Mouse (Mus musculus) embryo, embryonic 11 days (tissue): ENCODE measurements at regions not wholly inside any gene's neighbourhood (a gene's known extent, or its start where the extent isn't known, plus 50 kb on each side); places are given as distances from the start of the nearest gene placed in this dataset.

Experiments
- DNase-seq: peaks from one replicate; pipeline ENCODE4 v3.0.0-alpha.2; 2015

DNA sequence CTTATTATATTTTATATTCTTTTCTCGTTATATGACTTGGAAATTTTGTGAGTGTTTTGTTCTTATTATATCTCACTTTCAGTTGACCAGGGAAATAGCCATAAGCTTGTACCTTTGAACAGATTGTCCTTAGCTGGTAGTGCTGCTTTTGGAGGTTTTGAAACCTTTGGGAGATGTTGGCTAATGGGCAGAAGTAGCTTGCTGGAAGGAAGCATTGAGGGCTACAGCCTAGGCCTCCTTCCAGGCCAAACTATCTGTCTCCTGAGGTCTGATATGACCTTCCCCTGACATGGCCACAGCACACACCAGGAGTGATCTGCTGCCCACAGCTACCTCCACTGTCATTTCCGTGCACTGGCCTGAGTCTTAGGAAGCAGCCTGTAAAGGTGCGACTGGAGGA lies 56.8 kb downstream of the Cdkn2c start:
- no peak for DNase-seq

DNA sequence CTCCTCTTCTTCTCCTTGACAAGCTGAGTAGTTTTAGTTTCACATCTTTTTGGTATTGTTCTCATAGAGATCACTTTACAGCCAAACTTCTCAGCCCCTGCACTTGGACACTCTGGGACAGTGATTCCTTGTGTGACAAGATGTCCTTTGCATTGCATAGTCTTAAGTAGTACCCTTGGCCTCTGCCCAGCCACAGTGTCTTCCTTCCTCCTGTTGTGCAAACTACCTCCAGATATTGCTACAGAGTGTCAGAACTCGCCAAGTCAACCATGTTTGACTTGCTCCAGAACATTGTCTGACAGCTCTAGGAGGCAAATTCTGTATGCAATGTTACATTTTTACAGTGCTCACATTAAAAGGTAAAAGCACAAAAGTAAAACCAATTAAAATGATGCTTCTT lies 57.2 kb downstream of the Cdkn2c start:
- no peak for DNase-seq

DNA sequence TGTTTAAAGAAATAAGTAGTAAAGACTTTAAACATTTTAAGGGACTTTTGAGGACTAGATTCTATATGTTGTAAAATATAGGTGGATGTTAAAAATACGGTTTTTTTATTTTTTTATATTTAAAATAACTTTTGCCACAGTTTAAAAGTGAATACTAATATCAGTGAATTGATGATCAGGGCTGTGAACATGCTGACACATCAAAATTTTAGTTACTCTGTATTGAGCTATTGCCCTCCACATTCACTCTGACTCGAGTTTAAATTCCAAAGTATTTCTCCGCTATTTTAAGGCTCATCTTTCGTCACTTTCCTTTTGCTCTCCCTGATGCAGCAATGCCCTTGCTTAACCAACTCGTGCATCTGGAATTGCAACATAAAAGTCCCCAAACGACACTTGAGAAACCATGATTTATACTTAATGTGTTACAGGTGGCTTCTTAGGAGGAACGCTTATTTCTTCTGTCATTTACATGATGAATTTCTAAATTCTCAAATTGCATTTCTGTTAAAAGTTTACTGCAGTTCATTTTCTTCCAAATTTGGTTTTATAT lies 58.7 kb upstream of the 4930522H14Rik start:
- DNase-seq: peak; percentile 23

DNA sequence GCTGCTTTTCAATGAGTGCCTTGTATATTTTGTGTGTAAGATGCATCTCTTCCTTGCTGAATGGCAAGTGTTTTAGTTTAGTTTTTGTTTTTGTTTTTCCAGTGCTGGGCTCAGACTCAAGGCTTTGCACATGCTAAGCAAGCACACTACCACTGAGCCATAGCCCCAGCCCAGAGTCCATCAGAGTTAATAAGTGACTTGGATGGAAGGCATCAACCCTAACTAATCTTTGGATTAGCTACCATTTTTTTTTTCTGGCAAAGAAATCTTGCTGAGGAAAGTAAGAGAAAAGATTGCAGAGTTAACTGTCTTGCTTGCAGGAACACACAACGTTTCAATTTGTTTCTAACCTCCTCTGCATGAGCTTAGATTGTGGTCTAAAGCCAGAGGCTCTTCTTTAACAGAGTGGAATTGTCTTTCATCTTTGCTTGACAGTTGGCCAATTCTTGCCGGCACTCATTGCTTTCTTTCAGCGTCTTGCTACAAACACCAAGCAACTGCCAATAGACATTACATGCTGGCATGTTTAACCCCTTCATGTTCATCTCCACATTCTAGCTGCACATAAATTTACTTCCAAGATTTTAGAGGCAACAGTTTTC lies 52.2 kb upstream of the 4930522H14Rik start:
- DNase-seq: no peak

DNA sequence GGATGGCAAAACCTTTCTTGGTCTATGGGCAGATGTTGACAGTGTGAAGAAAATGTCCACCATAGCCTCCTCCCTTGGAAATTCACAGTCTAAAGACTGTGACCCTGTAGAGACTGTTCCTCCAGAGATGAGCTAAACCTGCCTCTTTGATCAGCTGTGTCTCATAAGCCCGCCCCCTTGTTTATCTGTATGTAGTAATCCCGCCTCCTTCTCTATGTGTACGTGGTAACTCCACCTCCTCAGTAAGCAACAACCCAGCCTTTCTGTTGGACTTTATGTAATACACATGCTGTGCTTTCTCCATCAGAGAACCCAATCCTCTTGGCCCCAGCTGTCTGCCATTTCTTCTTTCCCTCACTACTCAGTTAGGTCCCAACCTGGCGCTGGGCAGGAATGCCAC lies 51.4 kb upstream of the 4930522H14Rik start:
- no peak for DNase-seq
